Mouse (Mus musculus) spleen, adult 2 months (tissue): ENCODE results near the gene Gm30191. TPM values are rescaled to one million over a fixed set of nuclear protein-coding genes. Genes with fewer than 3 reads are reported as not detected.

ENCODE experiments used
- DNase-seq, 2 experiments: peaks; one replicate each; pipeline versions ENCODE4 v3.0.0 to v3.0.0-alpha.2; 2012 to 2021; ENCODE audit warnings: low spot score in 2 of 2, low read depth in 1 of 2
- H3K27ac ChIP-seq: fragments of 200-500 bp; 2 replicates; pipeline ENCODE4 v1.5.1; 2012; ENCODE audit warnings: low read length, inconsistent platforms; ENCODE audit not compliant: insufficient read depth
- H3K27me3 ChIP-seq: fragments of 200-500 bp; 2 replicates; pipeline ENCODE4 v1.6.1; 2012; ENCODE audit warnings: mild to moderate bottlenecking, moderate library complexity, low read length, inconsistent platforms; ENCODE audit not compliant: control insufficient read depth, insufficient read depth
- H3K36me3 ChIP-seq: fragments of 200-500 bp; 2 replicates; pipeline ENCODE4 v1.6.1; 2012; ENCODE audit warnings: mild to moderate bottlenecking, low read length, inconsistent platforms; ENCODE audit not compliant: control insufficient read depth, insufficient read depth
- H3K4me1 ChIP-seq: fragments of 200-500 bp; 2 replicates; pipeline ENCODE4 v1.6.1; 2011; ENCODE audit warnings: inconsistent platforms; ENCODE audit not compliant: control insufficient read depth, insufficient read depth, insufficient read length
- H3K4me3 ChIP-seq: fragments of 200-500 bp; 2 replicates; pipeline ENCODE4 v1.5.1; 2011; ENCODE audit warnings: mild to moderate bottlenecking, inconsistent platforms; ENCODE audit not compliant: insufficient read depth, insufficient read length; ENCODE audit errors: extremely low read depth
- CTCF ChIP-seq: fragments of 200-500 bp; IDR thresholded peaks from 2 replicates; pipeline ENCODE4 v1.5.1; 2011; ENCODE audit warnings: mild to moderate bottlenecking, inconsistent platforms; ENCODE audit not compliant: insufficient read depth, insufficient read length, insufficient replicate concordance; ENCODE audit errors: extremely low read depth
- POLR2A ChIP-seq: fragments of 200-500 bp; IDR thresholded peaks from 2 replicates; pipeline ENCODE4 v1.6.1; 2011; ENCODE audit warnings: low read depth, low read length, inconsistent platforms
- WGBS: fragments of 180-500 bp; shearing (Covaris S2); methylation state at CpG from one replicate; pipeline ENCODE4 v1.1.7; 2018; 5-methylcytosine and 5-hydroxymethylcytosine counted together
- polyA plus RNA-seq: library from polyadenylated mRNA; depleted of rRNA; stranded (reverse); fragments of >200 nt; gene quantifications from 2 replicates; pipeline ENCODE4 v1.2.3, GENCODE M21; 2012; rRNA removed

Gene Gm30191
- polyA plus RNA-seq, 1 experiment = not detected

DNA sequence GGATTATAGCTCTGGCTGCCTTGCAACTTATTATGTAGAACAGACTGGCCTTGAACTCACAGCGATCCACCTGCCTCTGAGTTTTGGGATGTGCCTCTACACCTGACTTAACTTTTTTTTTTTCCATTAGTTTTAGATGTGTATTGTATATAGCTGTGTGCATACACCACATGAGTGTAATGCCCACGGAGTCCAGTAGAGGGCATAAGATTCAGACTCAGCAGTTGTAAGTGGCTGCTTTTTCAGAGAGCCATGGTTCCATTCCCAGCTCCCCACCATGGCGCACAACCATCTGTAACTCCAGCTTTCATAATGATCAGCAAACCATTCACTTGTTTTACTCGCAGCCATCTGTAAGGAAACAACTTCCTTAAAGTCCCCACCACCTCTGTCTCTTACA is 49.8 kb downstream of the Gm30191 start:
- no peak for DNase-seq
- no peak overlapping the region for H3K4me3 ChIP-seq
- no peak overlapping the region for H3K27ac ChIP-seq
- WGBS = 91% methylated on average over 4 of the region's 4 CpGs
- no peaks in the 10 kb centered on the region; the same call in 1 of the 2 replicates for H3K4me1 ChIP-seq
- H3K36me3 ChIP-seq = no peaks in the 10 kb centered on the region
- no peak for TF ChIP-seq CTCF
- no peak for TF ChIP-seq POLR2A
- H3K27me3 ChIP-seq = 0 out of 2 replicates have a peak, but pooled peaks cover 2% of the 10 kb centered on the region

DNA sequence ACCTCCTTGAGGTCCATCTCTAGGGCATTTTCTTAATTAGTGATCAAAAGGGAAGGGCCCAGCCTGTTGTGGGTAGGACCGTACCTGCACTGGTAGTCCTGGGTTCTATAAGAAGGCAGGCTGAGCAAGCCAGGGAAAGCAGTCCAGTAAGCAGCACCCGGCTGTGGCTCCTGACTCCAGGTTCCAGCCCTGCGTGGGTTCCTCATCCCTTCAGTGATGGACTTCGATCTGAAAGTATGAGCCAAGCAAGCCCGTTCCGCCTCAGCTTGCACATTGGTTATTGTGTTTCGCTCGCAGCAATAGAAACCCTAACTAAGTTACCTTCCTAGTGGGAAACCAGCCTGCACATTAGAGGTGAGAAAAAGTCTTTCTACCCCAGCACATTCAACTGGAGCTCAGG is 50.6 kb downstream of the Gm30191 start:
- Histone ChIP-seq H3K36me3 (no peaks in the 10 kb centered on the region), H3K27ac (no peak overlapping the region), H3K27me3 (0 out of 2 replicates have a peak, but pooled peaks cover 2% of the 10 kb centered on the region), H3K4me1 (no peaks in the 10 kb centered on the region; the same call in 1 of the 2 replicates), H3K4me3 (no peak overlapping the region)
- no peak for TF ChIP-seq POLR2A
- TF ChIP-seq CTCF = no peak
- WGBS = 94% methylated on average over 8 of the region's 8 CpGs
- DNase-seq = no peak

DNA sequence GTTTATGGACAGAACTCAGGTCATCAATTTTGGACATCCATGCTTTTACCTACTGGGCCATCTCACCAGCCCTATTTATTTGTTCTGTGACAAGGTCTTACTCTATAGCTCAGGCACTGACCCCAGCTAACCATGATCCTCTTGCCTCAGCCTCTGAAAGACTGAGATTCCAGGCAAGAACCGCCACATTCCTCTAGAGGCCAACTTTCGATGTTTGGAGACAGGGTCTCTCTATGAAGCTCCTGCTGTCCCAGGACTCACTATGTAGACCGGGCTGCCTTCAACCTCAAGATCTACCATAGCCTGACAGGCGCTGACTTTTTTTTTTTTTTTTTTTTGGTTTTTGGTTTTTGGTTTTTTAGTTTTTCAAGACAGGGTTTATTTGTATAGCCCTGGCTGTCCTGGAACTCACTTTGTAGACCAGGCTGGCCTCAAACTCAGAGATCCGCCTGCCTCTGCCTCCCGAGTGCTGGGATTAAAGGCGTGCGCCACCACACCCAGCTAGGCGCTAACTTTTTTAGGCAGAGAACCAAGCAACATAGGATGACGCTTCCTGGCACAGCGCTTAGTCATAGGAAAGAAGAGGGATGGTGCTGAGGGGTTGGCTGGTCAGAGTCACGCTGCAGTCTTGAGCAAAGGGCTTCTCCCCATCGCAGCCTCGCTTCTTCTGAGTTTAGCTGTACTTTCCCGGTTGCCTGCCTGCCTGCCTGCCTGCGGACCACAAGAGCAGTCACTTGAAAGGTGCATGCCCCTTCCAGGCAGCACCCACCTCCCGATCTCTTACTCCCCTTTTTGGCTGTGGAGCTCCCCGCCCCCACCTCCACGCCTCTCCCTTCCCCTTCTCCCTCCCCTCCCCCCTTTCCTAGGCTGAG is 52.1 kb downstream of the Gm30191 start:
- no peaks in the 10 kb centered on the region; the same call in 1 of the 2 replicates for H3K4me1 ChIP-seq
- 70% methylated on average over 19 of the region's 19 CpGs for WGBS
- H3K36me3 ChIP-seq = no peaks in the 10 kb centered on the region
- H3K27me3 ChIP-seq = 0 out of 2 replicates have a peak, but pooled peaks cover 2% of the 10 kb centered on the region
- no peak overlapping the region for H3K4me3 ChIP-seq
- no peak overlapping the region for H3K27ac ChIP-seq
- TF ChIP-seq CTCF = no peak
- TF ChIP-seq POLR2A = no peak
- DNase-seq = no peak

DNA sequence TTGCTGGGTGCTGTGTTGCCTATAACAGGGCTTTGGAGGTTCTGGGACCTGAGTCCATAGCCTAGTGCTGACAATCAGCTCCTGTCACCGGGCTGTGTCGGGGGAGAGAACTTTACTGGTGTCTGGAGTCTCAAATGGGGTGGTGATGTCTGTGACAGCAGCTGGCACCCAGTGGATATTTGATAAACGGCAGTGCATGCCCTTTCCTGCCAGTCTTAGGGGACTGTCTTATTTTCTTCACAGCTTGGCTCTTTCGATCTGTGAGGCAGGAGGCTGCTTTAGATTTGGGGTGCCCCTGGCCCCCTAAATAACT is 52.7 kb downstream of the Gm30191 start:
- H3K4me1 ChIP-seq = no peaks in the 10 kb centered on the region; the same call in 1 of the 2 replicates
- no peak overlapping the region for H3K27ac ChIP-seq
- WGBS = 22% methylated on average over 4 of the region's 4 CpGs
- H3K27me3 ChIP-seq = 0 out of 2 replicates have a peak, but pooled peaks cover 2% of the 10 kb centered on the region
- no peak overlapping the region for H3K4me3 ChIP-seq
- no peak for DNase-seq
- no peak for TF ChIP-seq CTCF
- TF ChIP-seq POLR2A = no peak
- H3K36me3 ChIP-seq = no peaks in the 10 kb centered on the region

Other genes starting within 250 kb of the Gm30191 start
- 13.0 and 14.1 TPM in 2 replicates for gene Dhdds, start 246.0 kb upstream of the Gm30191 start, polyA plus RNA-seq
- 0.11 and 0.42 TPM in 2 replicates for gene Lin28a, start 228.1 kb upstream of the Gm30191 start, polyA plus RNA-seq
- 3.6 and 3.8 TPM in 2 replicates for gene Zfp683, start 193.1 kb upstream of the Gm30191 start, polyA plus RNA-seq
- 4.3 and 5.3 TPM in 2 replicates for gene Crybg2, start 186.1 kb upstream of the Gm30191 start, polyA plus RNA-seq
- gene Cd52, start 151.9 kb upstream of the Gm30191 start, polyA plus RNA-seq = 400 and 461 TPM in 2 replicates
- gene Ubxn11, start 144.4 kb upstream of the Gm30191 start, polyA plus RNA-seq = 33.7 and 43.0 TPM in 2 replicates
- gene Sh3bgrl3, start 118.1 kb upstream of the Gm30191 start, polyA plus RNA-seq = 1,465 and 2,211 TPM in 2 replicates
- gene Cep85, start 59.8 kb upstream of the Gm30191 start, polyA plus RNA-seq = 15.2 and 20.8 TPM in 2 replicates
- not detected in 2 replicates for gene Gm7534, start 43.9 kb upstream of the Gm30191 start, polyA plus RNA-seq
- not detected in 2 replicates for gene Catsper4, start 19.6 kb upstream of the Gm30191 start, polyA plus RNA-seq
- gene Cnksr1, start 8.5 kb upstream of the Gm30191 start, polyA plus RNA-seq = 0.26 TPM in 2 replicates
- gene E130218I03Rik, start 3.3 kb upstream of the Gm30191 start, polyA plus RNA-seq = not detected in 2 replicates
- 7.4 and 11.5 TPM in 2 replicates for gene Zfp593, start 1.3 kb upstream of the Gm30191 start, polyA plus RNA-seq
- 6.9 and 10.2 TPM in 2 replicates for gene Grrp1, start 7.2 kb downstream of the Gm30191 start, polyA plus RNA-seq
- 3.6 and 3.9 TPM in 2 replicates for gene Pdik1l, start 41.0 kb downstream of the Gm30191 start, polyA plus RNA-seq
- gene Trim63, start 68.2 kb downstream of the Gm30191 start, polyA plus RNA-seq = 0.12 and 0.32 TPM in 2 replicates
- gene Slc30a2, start 96.2 kb downstream of the Gm30191 start, polyA plus RNA-seq = 1.5 and 4.0 TPM in 2 replicates
- gene Extl1, start 136.9 kb downstream of the Gm30191 start, polyA plus RNA-seq = 7.2 and 8.5 TPM in 2 replicates
- 3.8 and 4.9 TPM in 2 replicates for gene Pafah2, start 149.4 kb downstream of the Gm30191 start, polyA plus RNA-seq
- gene Stmn1, start 221.4 kb downstream of the Gm30191 start, polyA plus RNA-seq = 13.8 and 17.1 TPM in 2 replicates
- 29.4 and 36.2 TPM in 2 replicates for gene Paqr7, start 249.8 kb downstream of the Gm30191 start, polyA plus RNA-seq